Mouse (Mus musculus) stomach, postnatal 0 days (tissue): ENCODE results near the gene Mast1. TPM values are rescaled to one million over a fixed set of nuclear protein-coding genes. Genes with fewer than 3 reads are reported as not detected.
A peak's percentile ranks its signal among the peaks of the same experiment; 100 is the strongest.

Experiments used
- ATAC-seq: fragments of 200-750 bp; cut with Nextera tagmentation; 2 replicates; pipeline ENCODE4 v1.8.0; 2017; ENCODE audit not compliant: low FRiP score, low TSS enrichment
- DNase-seq: peaks from one replicate; pipeline ENCODE4 v3.0.0-alpha.2; 2016; ENCODE audit warnings: low spot score
- H3K27ac ChIP-seq: fragments of 300-500 bp; sonication (generic); replicated peaks from 2 replicates; pipeline ENCODE4 v1.5.1; 2014; ENCODE audit warnings: mild to moderate bottlenecking, control low read depth
- H3K27me3 ChIP-seq: fragments of 300-500 bp; sonication (generic); 2 replicates; pipeline ENCODE4 v1.6.1; 2014; ENCODE audit warnings: low read length; ENCODE audit not compliant: control insufficient read depth, insufficient read depth
- H3K36me3 ChIP-seq: fragments of 300-500 bp; sonication (generic); 2 replicates; pipeline ENCODE4 v1.6.1; 2014; ENCODE audit warnings: low read length, mixed read lengths; ENCODE audit not compliant: control insufficient read depth, insufficient read depth
- H3K4me1 ChIP-seq: fragments of 300-500 bp; sonication (generic); replicated peaks from 2 replicates; pipeline ENCODE4 v1.6.1; 2014; ENCODE audit warnings: antibody characterized with exemption; ENCODE audit not compliant: control insufficient read depth, insufficient read depth
- H3K4me2 ChIP-seq: fragments of 300-500 bp; sonication (generic); replicated peaks from 2 replicates; pipeline ENCODE4 v1.6.1; 2014; ENCODE audit warnings: low read depth, mild to moderate bottlenecking, control low read depth, moderate library complexity
- H3K4me3 ChIP-seq: fragments of 300-500 bp; sonication (generic); 2 replicates; pipeline ENCODE4 v1.5.1; 2014; ENCODE audit warnings: low read depth, low read length, control low read depth
- H3K9ac ChIP-seq: fragments of 300-500 bp; sonication (generic); 2 replicates; pipeline ENCODE4 v1.6.1; 2014; ENCODE audit warnings: mild to moderate bottlenecking, low read length, control low read depth, mixed read lengths
- H3K9me3 ChIP-seq: fragments of 300-500 bp; sonication (generic); 2 replicates; pipeline ENCODE4 v1.6.1; 2016; ENCODE audit warnings: low read length; ENCODE audit not compliant: control insufficient read depth
- CTCF ChIP-seq: IDR thresholded peaks from 2 replicates; pipeline ENCODE4 v1.5.1; 2016; ENCODE audit warnings: antibody characterized with exemption, low read depth, mild to moderate bottlenecking, moderate library complexity
- EP300 ChIP-seq: optimal IDR thresholded peaks from 2 replicates; pipeline ENCODE3; 2016; ENCODE audit warnings: antibody characterized with exemption
- WGBS: fragments of 180-500 bp; shearing (Covaris S2); extraction: QIAGEN DNeasy Blood & Tissue Kit; methylation state at CpG from one replicate; pipeline ENCODE4 v1.1.7; 2014; 5-methylcytosine and 5-hydroxymethylcytosine counted together
- polyA plus RNA-seq: library from polyadenylated mRNA; unstranded; fragments of >200 nt; fragmentation: Nextera tagmentation; extraction: Ambion mirVana; gene quantifications from 2 replicates; pipeline ENCODE4 v1.2.1, GENCODE M21; 2015

Mast1 gene
- polyA plus RNA-seq = 0.87 and 1.1 TPM in 2 replicates

DNA sequence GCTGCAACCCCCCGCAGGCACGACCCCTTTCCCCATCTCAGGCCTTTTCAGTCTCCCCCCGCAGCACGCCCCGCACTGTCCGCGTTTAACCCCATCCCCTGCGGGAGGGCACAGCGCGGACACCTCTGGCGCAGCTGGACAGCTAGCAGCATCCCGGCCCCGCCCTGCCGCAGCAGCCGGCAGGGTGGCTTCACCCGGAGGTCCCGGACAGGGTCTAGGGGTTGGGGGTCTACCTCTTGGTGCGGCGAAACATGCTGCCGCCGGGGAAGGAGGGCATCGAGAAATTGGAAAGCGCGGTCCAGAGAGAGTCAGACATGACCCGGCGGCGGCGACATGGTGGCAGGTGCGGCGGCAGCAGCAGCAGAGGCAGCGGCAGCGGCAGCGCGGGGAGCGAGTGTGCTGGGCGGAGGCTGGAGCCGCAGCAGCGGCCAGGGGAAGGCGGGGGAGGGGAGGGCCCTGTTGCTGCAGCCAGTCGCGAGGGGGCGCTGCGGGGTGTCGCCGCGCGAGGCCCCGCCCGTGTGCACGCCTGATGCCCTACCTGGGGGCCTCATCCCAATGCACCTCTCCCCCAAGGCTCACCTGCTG is at the start of gene Mast1:
Mast1 (minus strand) TSS at position 398 of the 585 bp plus-strand sequence.
- Histone ChIP-seq H3K9me3 (no peaks in the 10 kb centered on the region), H3K36me3 (no peaks in the 10 kb centered on the region), H3K4me3 (peak within 1 kb of the TSS; percentile 36), H3K4me1 (0 out of 2 replicates have a peak, but pooled peaks cover 2% of the 10 kb centered on the region), H3K9ac (no peak within 1 kb of the TSS; the same call in 1 of the 2 replicates), H3K27me3 (peaks cover 15% of the 10 kb centered on the region; the same call in 1 of the 2 replicates), H3K27ac (no peak within 1 kb of the TSS), H3K4me2 (peak within 1 kb of the TSS; percentile 58)
- ATAC-seq (peak; percentile 65), DNase-seq (peak; percentile 85)
- WGBS = under 1% methylated on average over 49 of the region's 50 CpGs
- TF ChIP-seq CTCF (peak; percentile 68), EP300 (no peak)

DNA sequence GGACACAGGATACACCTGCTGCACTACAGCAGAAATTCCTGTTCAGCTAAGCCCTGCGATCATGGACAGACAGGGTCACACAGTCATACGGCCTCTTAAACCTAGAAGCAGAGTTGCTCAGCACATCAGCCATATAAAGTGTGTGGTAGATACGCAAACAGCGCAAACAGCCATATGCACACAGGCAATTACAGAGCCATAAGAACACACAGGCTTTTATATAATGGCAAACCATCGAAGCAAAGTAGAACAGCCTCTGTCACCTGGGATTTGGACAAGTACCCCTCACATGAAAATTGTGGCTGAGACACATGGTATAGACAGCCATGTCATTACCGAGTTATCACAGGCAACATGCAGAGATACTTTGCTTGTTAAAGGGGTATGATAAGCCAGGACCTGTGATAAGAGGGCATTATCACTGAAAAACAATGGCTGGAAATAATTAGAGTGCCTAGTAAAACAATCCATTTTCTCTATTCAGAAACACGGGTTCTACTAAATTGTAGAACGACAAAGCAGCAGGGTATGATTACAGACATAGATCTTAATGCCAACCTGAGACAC is 49.3 kb upstream of the Mast1 start:
- WGBS = 30% methylated on average over 8 of the region's 8 CpGs
- peaks cover 21% of the 10 kb centered on the region for H3K4me1 ChIP-seq

DNA sequence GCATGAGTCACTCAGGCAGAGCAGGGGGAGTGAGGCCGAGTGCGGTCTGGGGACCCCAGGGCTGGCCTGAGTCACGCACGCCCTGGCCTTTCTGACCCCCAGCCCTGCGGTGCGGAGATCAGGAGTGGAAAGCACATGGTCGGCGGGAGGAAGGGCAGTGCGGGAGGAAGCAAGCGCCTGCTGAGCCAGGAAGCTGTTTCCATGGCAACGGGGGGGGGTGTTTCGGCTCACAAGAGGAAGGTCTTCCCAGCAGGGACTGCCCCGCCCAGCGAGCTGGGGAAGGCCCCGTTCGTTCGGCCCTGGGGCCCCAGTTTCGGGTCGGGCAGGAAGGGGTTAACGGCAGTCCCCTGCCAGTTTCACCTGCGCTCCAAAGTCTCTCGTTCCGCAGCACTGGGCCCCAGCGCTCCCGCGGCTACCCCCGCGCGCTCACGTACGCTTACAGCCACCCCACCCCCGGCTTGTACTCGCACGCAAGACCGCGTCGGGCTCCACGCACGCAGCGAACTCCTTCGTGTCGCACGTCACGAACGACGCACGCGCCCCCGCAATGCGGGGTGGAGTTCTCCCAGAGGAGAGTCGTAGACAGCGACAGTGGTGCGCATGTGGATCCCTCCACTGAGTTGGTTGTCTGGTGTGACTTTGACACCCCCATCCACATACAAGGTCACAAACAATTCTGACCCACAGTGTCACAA is 48.7 kb upstream of the Mast1 start:
- H3K9ac ChIP-seq = peak overlapping the region; percentile 70
- peak overlapping the region; percentile 50 for H3K4me3 ChIP-seq
- peak overlapping the region; percentile 98 for H3K4me2 ChIP-seq
- H3K4me1 ChIP-seq = peaks cover 21% of the 10 kb centered on the region
- TF ChIP-seq CTCF (peak; percentile 8; the same call in 1 of the 2 replicates), EP300 (peak; percentile 41)
- peak; percentile 6 for ATAC-seq
- under 1% methylated on average over 53 of the region's 53 CpGs for WGBS
- H3K27ac ChIP-seq = peak overlapping the region; percentile 98
- H3K27me3 ChIP-seq = no peaks in the 10 kb centered on the region
- H3K9me3 ChIP-seq = no peaks in the 10 kb centered on the region
- H3K36me3 ChIP-seq = no peaks in the 10 kb centered on the region
- DNase-seq = peak; percentile 92

More for the DNA sequence above, 49.3 kb upstream of the Mast1 start:
- Histone ChIP-seq H3K4me3 (peak overlapping the region; percentile 50; the same call in 1 of the 2 replicates), H3K27me3 (no peaks in the 10 kb centered on the region), H3K4me2 (peak overlapping the region; percentile 98), H3K27ac (peak overlapping the region; percentile 98), H3K9me3 (no peaks in the 10 kb centered on the region), H3K9ac (peak overlapping the region; percentile 70), H3K36me3 (no peaks in the 10 kb centered on the region)
- DNase-seq = no peak
- no peak for ATAC-seq
- TF ChIP-seq CTCF = no peak
- no peak for TF ChIP-seq EP300

DNA sequence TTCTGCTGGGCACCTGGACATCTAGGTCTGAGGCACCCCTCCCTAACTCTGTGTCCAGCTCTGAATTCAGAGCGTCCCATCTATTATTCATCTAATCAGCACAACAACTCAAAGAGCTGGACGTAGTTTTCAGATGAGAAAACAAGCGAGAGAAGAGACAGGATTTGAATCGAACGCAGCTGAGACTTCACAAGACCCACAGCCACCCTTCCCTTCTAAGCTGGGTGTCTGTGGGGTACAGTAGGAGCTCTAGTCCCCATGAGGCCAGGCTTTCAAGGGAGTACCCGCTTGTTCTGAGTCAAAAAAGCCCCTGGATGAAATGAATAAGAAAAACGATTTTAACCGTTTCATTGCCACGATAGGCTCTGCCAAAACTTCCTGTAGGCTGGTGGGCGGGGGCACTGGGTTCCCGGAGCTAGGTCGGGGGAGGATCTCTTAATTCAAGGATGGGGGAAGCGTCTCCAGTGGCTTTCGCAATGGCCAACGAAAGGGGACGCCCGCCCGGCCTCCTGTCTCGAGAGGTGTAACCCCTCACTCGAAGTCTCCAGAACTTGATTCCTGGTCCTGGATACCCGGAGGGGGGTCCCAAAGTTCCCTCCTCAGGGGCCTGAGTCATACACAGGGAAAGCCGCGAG is 48.0 kb upstream of the Mast1 start:
- Histone ChIP-seq H3K9ac (peak overlapping the region; percentile 70), H3K36me3 (no peaks in the 10 kb centered on the region), H3K4me3 (peak overlapping the region; percentile 50), H3K9me3 (no peaks in the 10 kb centered on the region), H3K27ac (peak overlapping the region; percentile 98), H3K4me2 (peak overlapping the region; percentile 98), H3K27me3 (no peaks in the 10 kb centered on the region), H3K4me1 (peaks cover 26% of the 10 kb centered on the region)
- TF ChIP-seq EP300 = peak; percentile 57
- TF ChIP-seq CTCF = no peak
- ATAC-seq (no peak), DNase-seq (no peak)
- WGBS = under 1% methylated on average over 23 of the region's 23 CpGs

DNA sequence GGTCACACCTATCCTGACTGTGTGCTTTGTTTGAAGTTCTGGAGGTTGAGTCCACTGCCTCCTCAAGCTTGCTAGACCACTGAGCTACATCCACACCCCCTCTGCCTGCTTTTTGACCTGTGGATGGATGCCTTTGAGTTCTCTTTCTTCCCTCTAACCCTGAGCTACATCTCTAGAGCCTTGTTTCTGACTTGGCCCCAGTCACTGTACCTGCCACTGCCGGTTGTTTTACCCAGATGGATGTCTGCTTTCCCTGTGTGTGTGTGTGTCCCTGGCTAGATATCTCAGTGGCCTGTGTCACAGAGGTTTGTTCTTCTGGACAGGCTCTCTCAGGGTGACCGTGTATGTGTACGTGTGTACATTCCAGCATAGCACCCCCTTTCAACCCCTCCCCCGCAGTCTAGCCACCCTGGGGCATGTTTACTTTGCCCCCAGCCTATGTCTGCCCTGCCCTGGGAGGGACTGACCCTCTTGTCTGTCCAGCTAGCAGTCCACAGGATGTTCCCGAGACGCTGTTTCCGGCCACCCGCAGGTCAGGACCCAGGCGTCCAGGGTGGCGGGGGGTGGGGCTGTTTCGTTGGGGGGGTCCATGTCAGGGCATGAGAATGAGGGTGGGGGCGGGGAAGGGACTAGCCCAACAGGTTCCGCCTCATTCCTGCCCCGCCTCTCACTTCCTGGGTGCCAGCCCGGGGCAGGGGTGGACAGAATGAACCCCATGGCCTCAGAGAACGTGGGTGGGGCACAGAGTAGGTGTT is 47.3 kb upstream of the Mast1 start:
- Histone ChIP-seq H3K4me3 (peak overlapping the region; percentile 50), H3K4me1 (peaks cover 27% of the 10 kb centered on the region), H3K27me3 (no peaks in the 10 kb centered on the region), H3K9ac (peak overlapping the region; percentile 70), H3K27ac (peak overlapping the region; percentile 98), H3K9me3 (no peaks in the 10 kb centered on the region), H3K36me3 (no peaks in the 10 kb centered on the region), H3K4me2 (peak overlapping the region; percentile 98)
- 12% methylated on average over 16 of the region's 16 CpGs for WGBS
- peak; percentile 88 for DNase-seq
- peak; percentile 20; the same call in 1 of the 2 replicates for ATAC-seq
- TF ChIP-seq CTCF (no peak), EP300 (peak; percentile 77)
